Mouse (Mus musculus) CD8-positive naive resting alpha-beta T cell, adult 57 days (primary cell): Measurements from ENCODE around the gene Cotl1. TPM values are rescaled to one million over a fixed set of nuclear protein-coding genes. Genes with fewer than 3 reads are reported as not detected.

Experiments
- total RNA-seq: library from RNA; stranded (reverse); gene quantifications from one replicate; pipeline ENCODE4 v1.2.4, GENCODE M21; 2023

Gene Cotl1
- total RNA-seq, result 573 TPM

GRCm38 (mm10) chr8:119840275-119840808 lies at the start of gene Cotl1:
Cotl1 (minus strand) TSS chr8:119840544.

GRCm38 (mm10) chr8:119861706-119862389 lies 21.5 kb upstream of the Cotl1 start, which contains the start of gene Klhl36:
Klhl36 (plus strand) TSS chr8:119862266.

DNA sequence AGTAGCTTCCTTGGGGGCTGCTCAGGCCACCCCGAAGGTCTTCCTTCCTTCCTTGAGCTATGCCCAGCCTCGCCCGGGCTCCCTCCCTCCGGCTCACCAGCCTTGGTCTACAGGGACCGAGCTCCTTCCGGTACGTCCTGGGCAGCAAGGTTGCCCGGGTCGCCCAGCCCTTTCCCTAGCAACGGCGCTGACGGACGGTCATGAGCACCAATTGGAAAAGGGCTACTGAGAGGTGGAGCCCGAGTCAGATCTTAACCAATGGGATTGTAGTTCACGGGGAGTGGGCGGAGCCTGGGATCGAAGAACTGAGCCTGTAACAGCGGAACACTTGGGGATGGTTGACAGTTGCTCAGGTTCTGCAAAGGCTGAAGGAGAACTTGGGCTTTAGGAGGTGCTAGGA lies 62.1 kb downstream of the Cotl1 start, which contains the start of gene Tldc1:
Gene Tldc1, minus strand, starts transcription at position 154 of the 400 bp plus-strand sequence.

Other genes starting within 250 kb of the Cotl1 start
- 19.8 TPM for gene Taf1c, start 235.3 kb downstream of the Cotl1 start, total RNA-seq
- not detected for gene Adad2, start 227.8 kb downstream of the Cotl1 start, total RNA-seq
- not detected for gene Kcng4, start 204.9 kb downstream of the Cotl1 start, total RNA-seq
- gene Wfdc1, start 174.2 kb downstream of the Cotl1 start, total RNA-seq, result not detected
- gene Atp2c2, start 140.5 kb downstream of the Cotl1 start, total RNA-seq, result not detected
- 3.2 TPM for gene Tldc1, start 62.1 kb downstream of the Cotl1 start, total RNA-seq
- gene Klhl36, start 21.7 kb upstream of the Cotl1 start, total RNA-seq, result 12.0 TPM
- 118 TPM for gene Usp10, start 69.8 kb upstream of the Cotl1 start, total RNA-seq
- 14.0 TPM for gene Gm20388, start 70.3 kb upstream of the Cotl1 start, total RNA-seq
- not detected for gene Crispld2, start 151.9 kb upstream of the Cotl1 start, total RNA-seq